In genomic region chr6:88500405-88500767, GRCm38 (mm10) we compare ENCODE assay signal across 8 mouse cellular contexts. TPM values are rescaled to one million over a fixed set of nuclear protein-coding genes. Genes with fewer than 3 reads are reported as not detected.
DNase-seq lines count a peak whose midpoint lies in the region; ATAC-seq lines count a peak whose summit lies in the region.

No protein-coding gene starts in this region.

- H3K27me3 ChIP-seq in megakaryocyte, embryonic 14.5 days (replicated peaks): peaks cover 2% of the 10 kb centered on the region
- no peaks in the 10 kb centered on the region for H3K27me3 ChIP-seq in limb, embryonic 15.5 days
- no peaks in the 10 kb centered on the region for H3K27me3 ChIP-seq in stomach, embryonic 16.5 days (ENCODE audit: control insufficient read depth, insufficient read depth, low read length)

- peak overlapping the region; percentile 91 for H3K4me3 ChIP-seq in megakaryocyte, embryonic 14.5 days (replicated peaks)
- H3K4me3 ChIP-seq in limb, embryonic 15.5 days: peak overlapping the region; percentile 57
- H3K4me3 ChIP-seq in stomach, embryonic 16.5 days (replicated peaks; ENCODE audit: low read length): peak overlapping the region; percentile 62

- WGBS in limb, embryonic 15.5 days: 9% methylated on average over 3 of the region's 3 CpGs
- 6% methylated on average over 3 of the region's 3 CpGs for WGBS in stomach, embryonic 16.5 days

- 0 out of 2 replicates have a peak, but pooled peaks have one; percentile 1 for ATAC-seq in cerebellum, adult (ENCODE audit: insufficient number of reproducible peaks, low FRiP score, low TSS enrichment)
- ATAC-seq in megakaryocyte, adult 5-6 weeks (ENCODE audit: poor library complexity, severe bottlenecking): no peak
- no peak for ATAC-seq in limb, embryonic 15.5 days (ENCODE audit: insufficient number of reproducible peaks, low FRiP score, low TSS enrichment, low read depth)
- ATAC-seq in stomach, embryonic 16.5 days (ENCODE audit: insufficient read depth, low FRiP score): 0 out of 2 replicates have a peak, but pooled peaks have one; percentile 3

- H3K9me3 ChIP-seq in megakaryocyte, embryonic 14.5 days: no peaks in the 10 kb centered on the region
- H3K9me3 ChIP-seq in limb, embryonic 15.5 days: no peaks in the 10 kb centered on the region
- no peaks in the 10 kb centered on the region for H3K9me3 ChIP-seq in stomach, embryonic 16.5 days (replicated peaks; ENCODE audit: control insufficient read depth, low read length)

- peaks cover 54% of the 10 kb centered on the region for H3K4me1 ChIP-seq in megakaryocyte, embryonic 14.5 days
- H3K4me1 ChIP-seq in limb, embryonic 15.5 days: peaks cover 9% of the 10 kb centered on the region
- H3K4me1 ChIP-seq in stomach, embryonic 16.5 days (ENCODE audit: control insufficient read depth, insufficient read depth, low read length): peaks cover 6% of the 10 kb centered on the region; the same call in 1 of the 2 replicates

- H3K27ac ChIP-seq in limb, embryonic 15.5 days: no peak overlapping the region
- H3K27ac ChIP-seq in stomach, embryonic 16.5 days (ENCODE audit: low read length): no peak overlapping the region

- H3K4me2 ChIP-seq in limb, embryonic 15.5 days: peak overlapping the region; percentile 95
- peak overlapping the region; percentile 96 for H3K4me2 ChIP-seq in stomach, embryonic 16.5 days (ENCODE audit: low read depth, low read length)

- peaks cover 83% of the 10 kb centered on the region for H3K36me3 ChIP-seq in megakaryocyte, embryonic 14.5 days (replicated peaks; ENCODE audit: low read length)
- peaks cover 61% of the 10 kb centered on the region for H3K36me3 ChIP-seq in limb, embryonic 15.5 days
- H3K36me3 ChIP-seq in stomach, embryonic 16.5 days (ENCODE audit: control insufficient read depth, insufficient read depth, low read length): peaks cover 34% of the 10 kb centered on the region

- DNase-seq in cerebellum, adult 9-11 months: no peak
- DNase-seq in right cerebral cortex, postnatal 25 days: no peak
- no peak for DNase-seq in urinary bladder, postnatal 25 days (ENCODE audit: low spot score)

- no peak overlapping the region for H3K9ac ChIP-seq in limb, embryonic 15.5 days
- peak overlapping the region; percentile 78 for H3K9ac ChIP-seq in stomach, embryonic 16.5 days (ENCODE audit: low read length)

RNA-seq across cellular contexts. Expression of gene Sec61a1, which starts 18.3 kb away (rescaled TPM):
- polyA plus RNA-seq in megakaryocyte, embryonic 14.5 days (2012; ENCODE audit: insufficient read depth, low replicate concordance): 80.5 and 126 TPM in 2 replicates
- total RNA-seq in megakaryocyte, adult 5-6 weeks (2015): 96.0 and 127 TPM in 2 replicates
- total RNA-seq in megakaryocyte, adult 5-6 weeks (2017): 93.5 and 115 TPM in 2 replicates
- polyA plus RNA-seq in limb, embryonic 15.5 days (2015; fragmentation: Nextera tagmentation; extraction: Ambion mirVana): 299 and 301 TPM in 2 replicates
- polyA plus RNA-seq in stomach, embryonic 16.5 days (2015; fragmentation: Nextera tagmentation; extraction: Ambion mirVana): 283 and 303 TPM in 2 replicates

RNA-seq across cellular contexts. Expression of gene Ruvbl1, which starts 35.2 kb away (rescaled TPM):
- polyA plus RNA-seq in megakaryocyte, embryonic 14.5 days (2012; ENCODE audit: insufficient read depth, low replicate concordance): 15.7 and 27.3 TPM in 2 replicates
- total RNA-seq in megakaryocyte, adult 5-6 weeks (2015): 22.1 and 24.7 TPM in 2 replicates
- 46.4 and 46.9 TPM in 2 replicates for total RNA-seq in megakaryocyte, adult 5-6 weeks (2017)
- polyA plus RNA-seq in limb, embryonic 15.5 days (2015; fragmentation: Nextera tagmentation; extraction: Ambion mirVana): 118 and 122 TPM in 2 replicates
- polyA plus RNA-seq in stomach, embryonic 16.5 days (2015; fragmentation: Nextera tagmentation; extraction: Ambion mirVana): 97.9 and 106 TPM in 2 replicates

RNA-seq across cellular contexts. Expression of gene Eefsec, which starts 54.0 kb away (rescaled TPM):
- polyA plus RNA-seq in megakaryocyte, embryonic 14.5 days (2012; ENCODE audit: insufficient read depth, low replicate concordance): 9.3 and 18.9 TPM in 2 replicates
- total RNA-seq in megakaryocyte, adult 5-6 weeks (2015): 10.5 and 11.2 TPM in 2 replicates
- total RNA-seq in megakaryocyte, adult 5-6 weeks (2017): 7.0 and 10.8 TPM in 2 replicates
- polyA plus RNA-seq in limb, embryonic 15.5 days (2015; fragmentation: Nextera tagmentation; extraction: Ambion mirVana): 35.1 TPM in 2 replicates
- polyA plus RNA-seq in stomach, embryonic 16.5 days (2015; fragmentation: Nextera tagmentation; extraction: Ambion mirVana): 29.7 and 37.5 TPM in 2 replicates

Comparison
In these comparisons a context has a peak if more than half of its experiments do, and no peak if none do; other contexts are left out.
1. ATAC-seq: peak in cerebellum, adult (single experiment) and stomach, embryonic 16.5 days (single experiment); none in megakaryocyte, adult 5-6 weeks (single experiment) and limb, embryonic 15.5 days (single experiment).
2. Peak in every context shown above with its lines, with median percentiles within 50 percentile points of each other: H3K4me3 ChIP-seq.